Mouse (Mus musculus) thymus, postnatal 4 days (tissue): ENCODE results near the gene Slc37a2.
A peak's percentile ranks its signal among the peaks of the same experiment; 100 is the strongest.

Experiments used
- DNase-seq: peaks from one replicate; pipeline ENCODE4 v3.0.0; 2021

Slc37a2 gene

GRCm38 (mm10) chr9:37214327-37215060, 41.0 kb downstream of the Slc37a2 start:
- DNase-seq: no peak

DNA sequence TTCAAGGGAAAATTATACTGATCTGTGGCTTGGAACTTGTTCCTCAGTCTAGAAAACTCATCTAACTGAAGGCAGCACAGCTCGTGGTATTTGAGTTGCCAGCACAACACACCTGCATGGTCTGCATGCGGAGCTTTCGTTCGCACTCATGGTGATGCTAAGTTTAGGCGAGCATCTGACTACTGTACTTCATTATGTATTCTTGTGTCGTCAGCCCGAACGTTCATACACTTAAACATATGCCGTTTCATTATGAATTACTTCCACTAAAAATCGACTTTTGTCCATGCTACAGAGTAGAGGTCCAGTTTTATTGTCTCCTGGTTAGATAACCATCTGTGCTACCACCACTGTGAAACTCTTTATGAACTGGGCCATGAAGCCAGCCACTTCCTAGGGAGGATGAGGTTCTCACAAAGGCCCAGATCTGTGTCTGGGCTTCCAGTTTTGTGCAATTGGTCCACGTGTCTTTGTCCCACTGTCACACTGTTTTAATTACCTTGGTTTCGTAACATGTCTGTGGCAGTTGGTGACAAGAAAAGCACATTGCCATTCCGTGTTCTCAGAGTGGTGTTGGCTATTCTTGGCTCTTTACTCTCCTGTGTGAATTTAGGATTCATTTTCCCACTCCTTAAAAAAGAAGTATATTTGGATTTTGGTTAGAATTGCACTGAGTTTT, 42.3 kb downstream of the Slc37a2 start:
- no peak for DNase-seq

GRCm38 (mm10) chr9:37207929-37208411, 47.6 kb downstream of the Slc37a2 start, which contains the start of gene Tmem218:
Gene Tmem218, plus strand, starts transcription at chr9:37208223.
- DNase-seq: peak; percentile 82

GRCm38 (mm10) chr9:37203884-37204283, 51.7 kb downstream of the Slc37a2 start:
- no peak for DNase-seq

DNA sequence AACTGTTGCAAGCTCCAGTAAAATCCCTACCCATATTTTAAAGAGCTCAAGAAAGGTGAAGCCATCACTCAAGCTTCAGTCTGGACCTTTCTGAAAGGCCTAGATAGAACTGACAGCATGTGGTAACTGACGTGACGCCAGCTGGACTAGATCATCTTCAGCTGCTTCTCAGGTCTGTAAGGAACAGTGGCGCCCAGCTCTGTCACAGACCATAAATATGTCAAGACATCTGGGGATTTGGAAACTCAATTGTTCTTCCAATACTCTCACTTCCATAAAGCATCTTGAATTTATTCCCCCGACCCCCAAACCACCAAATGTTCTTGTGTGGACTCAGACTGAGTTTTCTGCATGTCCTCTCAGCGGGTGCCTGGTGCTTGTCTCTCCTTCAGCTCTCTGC, 55.1 kb downstream of the Slc37a2 start:
- DNase-seq: no peak

DNA sequence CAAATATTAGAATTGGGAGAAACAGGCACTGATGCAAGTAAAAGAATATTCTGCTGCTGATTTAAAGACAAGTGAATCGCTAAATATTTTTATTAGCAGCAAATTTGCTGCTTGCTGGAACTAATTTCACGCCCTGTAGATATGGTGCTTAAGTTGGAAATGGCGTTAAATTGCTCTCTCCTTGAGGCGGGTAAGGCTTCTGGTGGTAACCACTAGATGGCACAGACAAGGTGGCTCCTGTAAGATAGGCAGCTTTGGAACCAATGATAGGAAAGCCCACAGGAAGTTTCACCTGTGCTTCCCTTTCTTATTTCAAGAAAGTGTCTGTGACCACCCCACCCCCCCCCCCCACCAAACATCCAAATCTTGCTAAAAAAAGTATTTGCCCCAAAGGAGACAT, 58.5 kb downstream of the Slc37a2 start:
- DNase-seq: no peak

DNA sequence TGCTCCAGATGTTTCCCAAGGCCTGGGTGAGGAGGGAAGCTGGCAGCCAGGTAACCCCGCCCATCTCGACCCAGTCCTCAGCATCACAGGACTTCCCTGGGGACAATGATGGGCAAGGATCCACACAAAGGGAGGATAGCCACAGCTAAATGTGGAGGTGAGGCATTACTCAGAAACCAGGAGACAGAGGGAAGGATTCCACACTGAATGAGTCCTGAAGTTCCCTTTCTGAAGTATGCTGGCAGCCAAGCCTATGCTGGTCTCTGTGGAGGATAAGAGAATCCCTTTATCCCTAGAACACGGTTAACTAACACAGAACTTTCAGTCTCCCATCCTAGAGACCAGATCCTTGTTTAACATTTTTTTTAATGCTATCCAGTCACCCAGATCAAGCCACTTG, 67.5 kb downstream of the Slc37a2 start:
- DNase-seq: no peak

- DNase-seq: no peak
These were observed 68.1 kb downstream of the Slc37a2 start for GRCm38 (mm10) chr9:37187407-37187806.

- DNase-seq: peak; percentile 9
These were observed 72.4 kb downstream of the Slc37a2 start for GRCm38 (mm10) chr9:37183176-37183575.

GRCm38 (mm10) chr9:37181596-37181995, 73.9 kb downstream of the Slc37a2 start:
- DNase-seq: no peak

- DNase-seq: no peak
These were observed 75.9 kb downstream of the Slc37a2 start for GRCm38 (mm10) chr9:37179596-37179995.

DNA sequence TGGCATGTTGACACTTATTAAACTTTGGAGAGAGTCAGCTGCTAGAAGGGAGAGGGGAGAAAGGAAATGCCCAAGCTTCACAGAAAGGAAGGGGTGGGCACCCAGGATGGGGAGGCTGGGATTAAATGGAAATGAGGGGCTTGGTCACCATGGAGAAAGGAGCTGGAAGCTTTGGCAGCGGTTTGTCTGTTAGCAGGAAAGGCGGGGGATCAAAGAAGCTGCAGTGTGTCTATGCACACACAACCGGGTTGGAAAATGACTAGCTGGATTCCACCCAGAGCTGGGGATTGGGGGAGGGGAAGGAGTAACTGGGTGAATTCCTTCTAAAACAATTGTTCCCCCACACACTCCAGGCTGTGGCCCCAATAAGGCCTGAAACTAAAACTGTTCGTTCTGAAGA, 76.6 kb downstream of the Slc37a2 start:
- peak; percentile 11 for DNase-seq
